Mouse (Mus musculus) liver, postnatal 0 days (tissue): ENCODE measurements around the gene Tekt5.

Experiments used
- CTCF ChIP-seq: sonication (generic); IDR thresholded peaks from 2 replicates; pipeline ENCODE4 v1.5.1; 2016; ENCODE audit warnings: antibody characterized with exemption, low read depth
- EP300 ChIP-seq: IDR thresholded peaks from 2 replicates; pipeline ENCODE4 v1.6.1; 2016; ENCODE audit warnings: antibody characterized with exemption, low read depth, mild to moderate bottlenecking

DNA sequence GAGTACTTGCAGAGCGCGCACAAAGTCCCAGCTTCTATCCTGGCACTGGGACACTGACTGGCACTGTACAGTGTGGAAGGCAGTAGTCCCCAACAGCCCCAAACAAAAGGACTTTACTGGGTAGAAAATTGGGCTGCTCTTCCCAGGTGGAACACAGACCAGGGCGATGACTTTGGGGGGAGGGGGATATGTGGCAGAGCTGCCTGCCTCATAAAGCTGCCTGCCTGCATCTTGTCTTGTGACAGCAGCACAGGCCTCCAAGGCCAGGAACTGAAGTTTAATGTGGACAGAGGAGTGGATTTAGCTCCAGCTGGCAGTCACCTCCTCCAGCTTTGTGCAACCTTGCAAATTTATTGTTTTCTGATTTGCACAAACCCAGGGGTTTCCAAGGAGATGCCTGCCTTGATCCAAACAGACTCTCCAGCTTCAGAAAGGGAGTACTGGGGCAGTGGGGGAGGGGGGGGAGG is 25.8 kb downstream of the Tekt5 start:
- TF ChIP-seq CTCF = no peak
- no peak for TF ChIP-seq EP300
